Mouse (Mus musculus): ENCODE measurements around the gene Gm17359.

DNA sequence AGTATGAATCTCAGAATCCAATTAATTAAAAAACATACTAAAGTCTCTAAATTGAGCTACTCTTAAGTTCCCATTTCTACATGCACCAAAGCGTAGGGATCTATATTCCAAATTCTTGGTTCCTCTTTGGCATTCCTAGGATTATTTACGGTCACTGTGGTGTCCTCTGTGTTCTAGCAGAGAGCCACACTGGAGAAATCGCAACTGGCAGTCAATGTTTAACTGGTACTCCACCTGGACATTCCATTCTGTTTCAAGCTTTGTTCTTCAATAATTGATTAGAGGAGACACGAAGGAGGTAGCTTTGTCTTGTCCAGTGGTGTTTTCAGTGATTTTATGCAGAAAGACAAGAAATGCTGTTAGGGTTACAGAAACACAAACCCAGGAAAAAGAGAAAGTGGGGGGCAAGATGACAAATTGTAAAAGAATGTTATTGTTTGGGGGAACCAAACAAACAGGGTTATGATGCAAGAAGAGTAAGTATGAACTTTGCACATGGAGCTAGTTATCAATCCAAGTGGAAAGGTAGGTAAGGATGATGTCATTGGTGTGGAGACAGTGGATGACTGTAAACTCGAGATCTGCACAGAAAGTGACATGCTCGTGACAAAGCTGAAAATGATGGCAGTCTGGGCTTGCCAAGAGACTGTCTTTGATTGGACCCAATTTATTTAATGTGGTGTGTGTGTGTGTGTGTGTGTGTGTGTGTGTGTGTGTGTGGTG, 43.6 kb downstream of the Gm17359 start:
- TF ChIP-seq EP300 (IDR thresholded peaks at IDR 0.05; ENCODE audit: low read depth), result no peak
- TF ChIP-seq CTCF (IDR thresholded peaks at IDR 0.05; ENCODE audit: low read depth), result no peak

All from liver, embryonic 14.5 days (tissue).